Mouse (Mus musculus): ENCODE results near the gene Ankrd60. TPM values are rescaled to one million over a fixed set of nuclear protein-coding genes. Genes with fewer than 3 reads are reported as not detected.

Gene Ankrd60
- polyA plus RNA-seq (2016; fragmentation: Nextera tagmentation; extraction: Ambion mirVana): not detected in 2 replicates

DNA sequence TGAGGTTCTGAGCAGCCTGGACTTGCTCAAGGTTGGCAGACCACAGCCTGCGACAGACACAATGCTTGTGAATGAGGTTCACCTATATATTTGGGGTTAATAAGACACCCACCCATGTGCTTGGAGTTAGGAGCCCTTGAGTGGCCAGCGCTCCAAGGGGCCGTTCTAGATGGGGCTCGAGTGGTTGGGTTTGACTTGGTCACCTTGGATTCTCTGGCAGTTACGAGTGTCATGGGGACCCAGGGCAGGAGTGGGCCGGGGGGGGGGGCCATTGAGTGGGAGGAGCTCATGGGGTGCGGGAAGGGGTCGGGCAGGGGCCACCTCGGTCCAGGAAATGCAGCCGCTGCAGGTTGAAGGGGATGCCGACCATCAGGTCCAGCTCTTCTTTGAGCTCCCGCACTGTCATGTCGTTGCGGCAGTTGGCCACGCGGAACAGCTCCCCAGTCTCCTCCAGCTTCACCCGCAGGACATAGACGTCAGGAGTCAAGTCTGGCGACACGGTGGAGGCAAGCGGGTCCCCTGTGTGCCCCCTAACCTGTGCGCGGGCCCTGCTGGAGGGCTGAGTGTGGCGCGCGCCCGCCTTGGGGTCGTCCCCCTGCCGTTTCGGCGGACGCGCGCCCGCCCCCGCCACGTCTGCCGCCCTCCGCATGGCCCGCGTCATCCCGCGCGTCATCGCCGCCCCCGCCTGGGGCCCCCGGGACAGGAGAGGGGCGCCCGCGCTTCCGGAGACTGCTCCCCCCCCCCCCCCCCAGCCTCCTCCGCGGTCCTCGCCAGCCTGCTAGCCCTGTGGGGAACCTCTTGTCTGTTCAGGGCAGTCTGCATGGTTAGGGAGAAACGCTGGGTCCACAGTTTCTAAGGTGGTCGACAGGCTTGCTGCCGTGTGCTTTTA is at the start of gene Ankrd60:
Gene Ankrd60, minus strand, starts transcription at position 697 of the 889 bp plus-strand sequence.
- Histone ChIP-seq H3K4me1 (replicated peaks) (peaks cover 7% of the 10 kb centered on the region; the same call in 1 of the 2 replicates), H3K27me3 (replicated peaks) (peaks cover 50% of the 10 kb centered on the region), H3K36me3 (no peaks in the 10 kb centered on the region), H3K9me3 (replicated peaks) (no peaks in the 10 kb centered on the region), H3K4me3 (peak within 1 kb of the TSS; percentile 55), H3K27ac (ENCODE audit: poor library complexity, severe bottlenecking) (no peak within 1 kb of the TSS), H3K9ac (peak within 1 kb of the TSS; percentile 72), H3K4me2 (peak within 1 kb of the TSS; percentile 97)
- WGBS: 12% methylated on average over 44 of the region's 58 CpGs
- peak; percentile 60 for ATAC-seq (ENCODE audit: insufficient number of reproducible peaks, low FRiP score)

DNA sequence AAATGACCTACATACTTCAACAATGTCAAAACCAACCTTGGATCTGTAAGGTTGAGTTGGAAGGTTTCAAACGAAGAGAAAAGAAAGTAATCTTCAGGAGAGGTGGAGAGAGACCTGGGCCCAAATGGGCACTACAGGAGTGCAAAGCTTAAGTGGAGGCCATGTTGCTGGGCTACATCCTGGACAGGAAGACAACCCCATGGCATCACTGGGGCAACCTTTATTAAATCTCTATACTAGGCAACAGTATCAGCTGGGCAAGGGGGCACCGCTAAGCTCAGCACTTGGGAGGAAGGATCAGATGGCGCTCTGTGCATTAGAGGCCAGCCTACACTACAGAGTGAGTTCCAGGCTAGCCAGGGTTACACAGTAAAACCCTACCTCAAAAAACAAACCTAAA is 47.6 kb upstream of the Ankrd60 start:
- H3K27me3 ChIP-seq (replicated peaks): no peaks in the 10 kb centered on the region
- no peak overlapping the region for H3K4me2 ChIP-seq
- 90% methylated on average over 3 of the region's 3 CpGs for WGBS
- no peaks in the 10 kb centered on the region for H3K36me3 ChIP-seq
- 0 out of 2 replicates have a peak, but pooled peaks cover 4% of the 10 kb centered on the region for H3K4me1 ChIP-seq (replicated peaks)
- no peak overlapping the region for H3K9ac ChIP-seq
- H3K4me3 ChIP-seq: no peak overlapping the region
- ATAC-seq (ENCODE audit: insufficient number of reproducible peaks, low FRiP score): no peak
- no peak overlapping the region for H3K27ac ChIP-seq (ENCODE audit: poor library complexity, severe bottlenecking)
- H3K9me3 ChIP-seq (replicated peaks): no peaks in the 10 kb centered on the region

- H3K4me1 ChIP-seq (replicated peaks): 0 out of 2 replicates have a peak, but pooled peaks cover 4% of the 10 kb centered on the region
- H3K4me3 ChIP-seq: no peak overlapping the region
- 59% methylated on average over 7 of the region's 7 CpGs for WGBS
- H3K9me3 ChIP-seq (replicated peaks): no peaks in the 10 kb centered on the region
- no peak overlapping the region for H3K27ac ChIP-seq (ENCODE audit: poor library complexity, severe bottlenecking)
- H3K36me3 ChIP-seq: no peaks in the 10 kb centered on the region
- ATAC-seq (ENCODE audit: insufficient number of reproducible peaks, low FRiP score): no peak
- no peaks in the 10 kb centered on the region for H3K27me3 ChIP-seq (replicated peaks)
- H3K9ac ChIP-seq: no peak overlapping the region
- H3K4me2 ChIP-seq: no peak overlapping the region
These were observed 46.5 kb upstream of the Ankrd60 start for GRCm38 (mm10) chr2:173624667-173625066.

DNA sequence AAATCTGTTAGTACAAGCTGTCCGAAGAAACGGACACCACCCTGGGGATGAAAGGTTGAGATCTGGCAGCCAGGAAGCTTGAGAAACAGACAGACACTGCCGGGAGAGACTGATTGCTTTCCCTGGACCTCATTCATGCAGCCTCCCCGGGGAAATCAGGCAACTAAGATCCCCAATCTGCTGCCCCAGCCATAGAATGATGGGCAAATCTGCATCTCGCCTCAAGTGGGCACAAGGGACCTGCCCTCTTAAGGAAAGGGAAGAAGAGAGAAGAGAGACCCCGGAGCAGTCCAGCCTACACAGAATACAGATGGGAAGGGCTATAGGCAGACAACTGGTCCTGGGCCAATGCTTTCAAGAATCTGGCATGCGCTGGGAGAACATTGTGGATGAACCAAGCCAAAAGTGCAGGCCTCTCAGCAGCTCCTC is 44.0 kb upstream of the Ankrd60 start:
- no peak for ATAC-seq (ENCODE audit: insufficient number of reproducible peaks, low FRiP score)
- no peaks in the 10 kb centered on the region for H3K9me3 ChIP-seq (replicated peaks)

GRCm38 (mm10) chr2:173620645-173621044 is 42.5 kb upstream of the Ankrd60 start:
- Histone ChIP-seq H3K4me3 (no peak overlapping the region), H3K4me1 (replicated peaks) (0 out of 2 replicates have a peak, but pooled peaks cover 4% of the 10 kb centered on the region), H3K36me3 (no peaks in the 10 kb centered on the region), H3K9ac (no peak overlapping the region), H3K27ac (ENCODE audit: poor library complexity, severe bottlenecking) (no peak overlapping the region), H3K4me2 (no peak overlapping the region), H3K9me3 (replicated peaks) (no peaks in the 10 kb centered on the region), H3K27me3 (replicated peaks) (no peaks in the 10 kb centered on the region)
- 83% methylated on average over 4 of the region's 4 CpGs for WGBS
- ATAC-seq (ENCODE audit: insufficient number of reproducible peaks, low FRiP score): no peak

More for the DNA sequence above, 44.0 kb upstream of the Ankrd60 start:
- H3K27ac ChIP-seq (ENCODE audit: poor library complexity, severe bottlenecking): no peak overlapping the region
- no peaks in the 10 kb centered on the region for H3K36me3 ChIP-seq
- 0 out of 2 replicates have a peak, but pooled peaks cover 4% of the 10 kb centered on the region for H3K4me1 ChIP-seq (replicated peaks)
- no peaks in the 10 kb centered on the region for H3K27me3 ChIP-seq (replicated peaks)
- no peak overlapping the region for H3K4me2 ChIP-seq
- WGBS: 63% methylated on average over 7 of the region's 7 CpGs
- H3K9ac ChIP-seq: 0 out of 2 replicates have a peak overlapping the region, but pooled peaks have one; percentile 6
- no peak overlapping the region for H3K4me3 ChIP-seq

- H3K27me3 ChIP-seq (replicated peaks): no peaks in the 10 kb centered on the region
- H3K27ac ChIP-seq (ENCODE audit: poor library complexity, severe bottlenecking): no peak overlapping the region
- H3K4me1 ChIP-seq (replicated peaks): no peaks in the 10 kb centered on the region
- ATAC-seq (ENCODE audit: insufficient number of reproducible peaks, low FRiP score): no peak
- no peak overlapping the region for H3K4me3 ChIP-seq
- 84% methylated on average over 5 of the region's 5 CpGs for WGBS
- H3K9ac ChIP-seq: no peak overlapping the region
- H3K4me2 ChIP-seq: no peak overlapping the region
- peaks cover 9% of the 10 kb centered on the region for H3K36me3 ChIP-seq
- no peaks in the 10 kb centered on the region for H3K9me3 ChIP-seq (replicated peaks)
These were observed 41.0 kb upstream of the Ankrd60 start for GRCm38 (mm10) chr2:173619132-173619531.

GRCm38 (mm10) chr2:173616156-173616555 is 38.0 kb upstream of the Ankrd60 start:
- Histone ChIP-seq H3K36me3 (peaks cover 17% of the 10 kb centered on the region), H3K9me3 (replicated peaks) (no peaks in the 10 kb centered on the region), H3K4me3 (no peak overlapping the region), H3K4me1 (replicated peaks) (no peaks in the 10 kb centered on the region), H3K27me3 (replicated peaks) (no peaks in the 10 kb centered on the region), H3K27ac (ENCODE audit: poor library complexity, severe bottlenecking) (no peak overlapping the region), H3K9ac (no peak overlapping the region), H3K4me2 (no peak overlapping the region)
- WGBS: 78% methylated on average over 7 of the region's 7 CpGs
- ATAC-seq (ENCODE audit: insufficient number of reproducible peaks, low FRiP score): no peak

DNA sequence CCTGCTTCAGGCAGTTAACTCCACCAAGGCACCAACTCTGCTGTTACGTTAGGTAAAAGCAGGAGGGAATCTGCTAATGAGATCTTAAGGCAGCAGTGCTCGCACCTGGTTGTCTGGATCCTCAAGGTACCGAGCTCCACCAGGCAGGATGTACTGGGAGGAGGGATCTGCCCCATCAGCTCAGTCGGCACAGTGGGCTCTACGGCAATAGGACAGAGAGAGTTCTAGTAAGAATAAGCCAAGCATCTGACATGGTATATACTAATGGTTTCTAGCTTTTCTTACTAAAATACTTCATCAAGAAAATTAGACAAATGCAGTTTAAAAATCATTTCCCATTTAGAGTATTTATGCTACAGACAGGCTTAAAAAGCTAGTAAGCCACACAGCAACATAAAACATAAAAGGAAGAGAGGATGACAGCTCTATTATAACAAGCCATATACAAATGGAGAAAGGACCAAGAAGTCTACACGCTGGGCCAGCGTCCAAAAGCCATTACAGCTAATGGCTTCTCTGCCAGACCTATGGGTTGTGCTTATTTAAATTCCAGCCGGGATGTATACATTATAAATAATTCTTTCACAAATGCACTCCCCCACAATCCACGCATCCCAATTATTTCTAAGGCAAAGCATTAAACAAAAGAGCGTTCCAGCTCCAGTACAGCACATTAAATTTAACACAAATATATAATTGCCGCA is 37.4 kb upstream of the Ankrd60 start:
- Histone ChIP-seq H3K36me3 (peaks cover 18% of the 10 kb centered on the region), H3K9me3 (replicated peaks) (no peaks in the 10 kb centered on the region), H3K4me1 (replicated peaks) (no peaks in the 10 kb centered on the region), H3K27ac (ENCODE audit: poor library complexity, severe bottlenecking) (no peak overlapping the region), H3K9ac (no peak overlapping the region), H3K27me3 (replicated peaks) (no peaks in the 10 kb centered on the region), H3K4me2 (no peak overlapping the region), H3K4me3 (no peak overlapping the region)
- WGBS: 89% methylated on average over 11 of the region's 11 CpGs
- ATAC-seq (ENCODE audit: insufficient number of reproducible peaks, low FRiP score): no peak

- Histone ChIP-seq H3K4me2 (no peak overlapping the region), H3K27me3 (replicated peaks) (no peaks in the 10 kb centered on the region), H3K9me3 (replicated peaks) (no peaks in the 10 kb centered on the region), H3K4me1 (replicated peaks) (peaks cover 11% of the 10 kb centered on the region), H3K9ac (no peak overlapping the region), H3K36me3 (peaks cover 31% of the 10 kb centered on the region), H3K27ac (ENCODE audit: poor library complexity, severe bottlenecking) (no peak overlapping the region), H3K4me3 (no peak overlapping the region)
- WGBS: 79% methylated on average over 10 of the region's 10 CpGs
- 0 out of 2 replicates have a peak, but pooled peaks have one; percentile 29 for ATAC-seq (ENCODE audit: insufficient number of reproducible peaks, low FRiP score)
These were observed 30.1 kb upstream of the Ankrd60 start for GRCm38 (mm10) chr2:173608020-173608958.

DNA sequence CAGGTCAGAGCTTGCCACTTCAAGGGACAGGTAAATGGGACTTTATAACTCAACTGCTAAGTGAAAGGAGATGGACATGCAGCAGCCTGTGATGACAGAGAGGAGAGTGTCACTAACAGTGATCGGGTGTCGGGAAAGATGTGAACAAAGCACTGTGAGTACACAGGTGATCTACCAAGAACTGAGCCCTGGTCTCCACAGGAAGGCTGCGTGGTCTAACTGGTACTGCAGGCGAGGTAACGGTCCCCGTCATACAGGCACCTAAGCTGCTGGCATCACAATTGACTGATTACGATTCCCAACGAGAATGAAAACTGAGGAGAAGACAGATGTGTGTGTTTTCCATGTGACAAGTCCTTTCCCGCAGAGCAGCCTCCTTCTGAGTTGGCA is 28.2 kb upstream of the Ankrd60 start:
- Histone ChIP-seq H3K9me3 (replicated peaks) (no peaks in the 10 kb centered on the region), H3K4me1 (replicated peaks) (peaks cover 11% of the 10 kb centered on the region), H3K36me3 (peaks cover 34% of the 10 kb centered on the region), H3K9ac (no peak overlapping the region), H3K27me3 (replicated peaks) (no peaks in the 10 kb centered on the region), H3K27ac (ENCODE audit: poor library complexity, severe bottlenecking) (no peak overlapping the region), H3K4me3 (no peak overlapping the region), H3K4me2 (no peak overlapping the region)
- 89% methylated on average over 9 of the region's 9 CpGs for WGBS
- no peak for ATAC-seq (ENCODE audit: insufficient number of reproducible peaks, low FRiP score)
